Mouse (Mus musculus): Measurements from ENCODE around the gene Pex14.

Gene Pex14

DNA sequence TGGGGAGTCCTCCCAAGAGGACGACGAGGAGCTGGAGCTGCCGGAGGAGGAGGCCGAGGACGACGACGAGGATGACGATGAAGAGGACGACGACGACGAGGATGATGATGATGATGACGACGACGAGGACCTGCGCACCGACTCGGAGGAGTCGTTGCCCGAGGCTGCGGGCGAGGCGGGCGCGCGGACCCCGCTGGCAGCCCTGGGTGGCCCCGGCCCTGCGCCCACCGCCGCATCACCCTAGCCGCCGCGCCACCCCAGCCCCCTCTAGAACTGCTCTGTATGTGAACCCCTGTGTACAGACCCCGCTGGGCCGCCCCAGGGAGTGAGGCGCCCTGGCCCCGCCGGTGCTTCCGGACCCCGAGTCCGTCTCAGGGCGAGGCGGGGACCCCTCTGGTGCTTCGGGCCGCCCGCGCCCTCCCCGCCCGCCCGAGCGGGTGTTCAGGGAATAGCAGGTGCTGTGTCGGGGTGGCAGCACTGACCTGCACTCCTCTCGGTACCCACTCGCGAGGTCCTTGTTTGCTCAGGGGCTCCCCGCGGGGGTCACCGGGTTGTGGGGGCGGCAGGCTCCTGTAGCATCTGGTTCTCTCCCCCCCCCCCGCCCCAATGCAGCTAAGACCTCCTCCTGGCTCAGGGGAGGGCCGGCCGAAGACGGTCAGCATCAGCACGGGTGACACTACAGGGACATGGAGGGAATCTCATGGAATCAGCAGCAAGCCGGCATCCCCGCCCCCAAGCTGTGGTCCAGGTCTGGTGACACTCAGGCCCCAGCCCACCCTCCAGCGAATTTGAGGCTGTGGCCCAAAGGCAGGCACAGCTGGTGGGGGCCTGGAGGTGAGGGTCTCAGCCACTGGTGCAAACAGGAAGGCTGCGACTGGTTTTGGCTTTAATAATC is 147.1 kb downstream of the Pex14 start:
- TF ChIP-seq POU5F1 (IDR thresholded peaks at IDR 0.05; ENCODE audit: borderline replicate concordance, low read length) (no peak), NANOG (IDR thresholded peaks at IDR 0.05; ENCODE audit: borderline replicate concordance, low read length) (no peak), CTCF (conservative IDR thresholded peaks at IDR 0.05; ENCODE audit: low read length) (no peak)
- peaks cover 40% of the 10 kb centered on the region for H3K27me3 ChIP-seq (ENCODE audit: insufficient read depth, low read length)
- H3K36me3 ChIP-seq (ENCODE audit: insufficient read depth, low read length): peaks cover 6% of the 10 kb centered on the region
- H3K4me3 ChIP-seq (replicated peaks; ENCODE audit: low read length): peak overlapping the region; percentile 73
- H3K9me3 ChIP-seq (ENCODE audit: low read length): no peaks in the 10 kb centered on the region
- H3K4me1 ChIP-seq (replicated peaks; ENCODE audit: low read depth, low read length): peaks cover 56% of the 10 kb centered on the region

GRCm38 (mm10) chr4:148951821-148952291 is 147.8 kb downstream of the Pex14 start:
- Histone ChIP-seq H3K36me3 (ENCODE audit: insufficient read depth, low read length) (peaks cover 6% of the 10 kb centered on the region), H3K27me3 (ENCODE audit: insufficient read depth, low read length) (peaks cover 40% of the 10 kb centered on the region), H3K4me3 (replicated peaks; ENCODE audit: low read length) (peak overlapping the region; percentile 73), H3K4me1 (replicated peaks; ENCODE audit: low read depth, low read length) (peaks cover 58% of the 10 kb centered on the region), H3K9me3 (ENCODE audit: low read length) (no peaks in the 10 kb centered on the region)
- TF ChIP-seq CTCF (conservative IDR thresholded peaks at IDR 0.05; ENCODE audit: low read length) (no peak), NANOG (IDR thresholded peaks at IDR 0.05; ENCODE audit: borderline replicate concordance, low read length) (no peak), POU5F1 (IDR thresholded peaks at IDR 0.05; ENCODE audit: borderline replicate concordance, low read length) (no peak)

DNA sequence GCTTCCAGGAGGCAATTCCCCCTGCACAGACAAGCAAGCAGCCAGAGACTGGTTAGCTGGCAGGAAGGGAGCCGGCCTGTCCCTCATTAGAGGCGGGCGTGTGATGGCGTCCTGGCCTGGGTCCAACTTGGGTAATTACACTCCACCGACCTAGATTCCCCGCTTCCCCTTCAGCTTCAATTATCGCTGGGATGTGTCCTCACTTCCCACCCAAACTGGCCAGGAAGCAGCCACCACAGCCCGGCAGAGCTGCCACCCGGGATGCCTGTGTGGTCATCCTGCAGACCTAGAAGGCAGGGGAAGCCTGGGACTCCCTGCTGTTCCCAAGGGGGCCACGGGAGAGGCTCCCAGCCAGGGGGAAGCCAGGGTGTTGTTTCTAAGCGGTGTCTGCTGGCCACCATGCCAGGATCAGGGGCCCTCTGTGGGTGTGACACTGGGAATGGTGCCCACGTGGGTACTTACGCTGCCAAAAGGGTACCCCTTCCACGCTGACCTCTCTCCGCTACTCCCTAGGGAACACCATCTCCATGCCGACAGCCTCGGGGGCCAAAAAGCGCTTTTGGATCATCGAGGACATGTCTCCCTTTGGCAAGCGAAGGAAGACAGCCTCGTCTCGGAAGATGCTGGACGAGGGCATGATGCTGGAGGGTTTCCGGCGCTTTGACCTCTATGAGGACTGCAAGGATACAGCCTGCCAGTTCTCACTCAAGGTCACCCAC is 148.6 kb downstream of the Pex14 start:
- Histone ChIP-seq H3K4me3 (replicated peaks; ENCODE audit: low read length) (peak overlapping the region; percentile 73), H3K36me3 (ENCODE audit: insufficient read depth, low read length) (peaks cover 6% of the 10 kb centered on the region), H3K4me1 (replicated peaks; ENCODE audit: low read depth, low read length) (peaks cover 66% of the 10 kb centered on the region), H3K9me3 (ENCODE audit: low read length) (no peaks in the 10 kb centered on the region), H3K27me3 (ENCODE audit: insufficient read depth, low read length) (peaks cover 40% of the 10 kb centered on the region)
- TF ChIP-seq POU5F1 (IDR thresholded peaks at IDR 0.05; ENCODE audit: borderline replicate concordance, low read length): no peak
- no peak for TF ChIP-seq CTCF (conservative IDR thresholded peaks at IDR 0.05; ENCODE audit: low read length)
- TF ChIP-seq NANOG (IDR thresholded peaks at IDR 0.05; ENCODE audit: borderline replicate concordance, low read length): no peak

GRCm38 (mm10) chr4:148950487-148950886 is 149.2 kb downstream of the Pex14 start:
- TF ChIP-seq NANOG (IDR thresholded peaks at IDR 0.05; ENCODE audit: borderline replicate concordance, low read length): no peak
- TF ChIP-seq CTCF (conservative IDR thresholded peaks at IDR 0.05; ENCODE audit: low read length): no peak
- no peak for TF ChIP-seq POU5F1 (IDR thresholded peaks at IDR 0.05; ENCODE audit: borderline replicate concordance, low read length)
- H3K9me3 ChIP-seq (ENCODE audit: low read length): no peaks in the 10 kb centered on the region
- no peak overlapping the region for H3K4me3 ChIP-seq (replicated peaks; ENCODE audit: low read length)
- peaks cover 72% of the 10 kb centered on the region for H3K4me1 ChIP-seq (replicated peaks; ENCODE audit: low read depth, low read length)
- peaks cover 6% of the 10 kb centered on the region for H3K36me3 ChIP-seq (ENCODE audit: insufficient read depth, low read length)
- peaks cover 40% of the 10 kb centered on the region for H3K27me3 ChIP-seq (ENCODE audit: insufficient read depth, low read length)

DNA sequence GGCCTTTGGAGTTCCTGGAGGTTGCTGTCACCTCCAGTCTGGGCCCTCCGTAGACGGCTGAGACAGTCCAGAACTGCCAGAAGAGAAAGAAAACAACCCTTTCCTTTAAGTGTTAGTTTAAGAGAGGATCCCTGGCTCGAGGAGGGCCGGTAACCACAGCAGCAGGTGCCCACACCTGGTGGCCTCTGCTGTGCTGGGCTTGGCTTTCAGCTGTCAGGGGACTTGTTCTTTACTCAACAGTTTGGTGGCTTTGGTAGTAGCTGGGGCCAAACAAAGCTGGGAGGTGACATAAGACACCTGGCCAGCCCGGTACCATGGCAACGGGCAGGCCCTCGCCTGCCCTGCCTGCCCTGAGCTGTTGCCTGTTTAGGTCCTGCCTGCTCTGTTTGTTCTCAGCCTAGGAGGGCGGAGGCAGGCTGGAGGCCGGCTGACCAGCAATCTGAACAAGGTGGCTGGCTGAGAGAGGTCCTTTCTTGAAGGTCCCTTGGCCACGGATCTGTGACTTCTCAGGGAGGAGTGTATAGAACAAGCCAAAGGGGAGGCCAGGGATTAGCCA is 151.8 kb downstream of the Pex14 start:
- Histone ChIP-seq H3K27me3 (ENCODE audit: insufficient read depth, low read length) (peaks cover 33% of the 10 kb centered on the region), H3K36me3 (ENCODE audit: insufficient read depth, low read length) (peaks cover 6% of the 10 kb centered on the region), H3K4me1 (replicated peaks; ENCODE audit: low read depth, low read length) (peaks cover 86% of the 10 kb centered on the region), H3K4me3 (replicated peaks; ENCODE audit: low read length) (no peak overlapping the region), H3K9me3 (ENCODE audit: low read length) (no peaks in the 10 kb centered on the region)
- TF ChIP-seq POU5F1 (IDR thresholded peaks at IDR 0.05; ENCODE audit: borderline replicate concordance, low read length): no peak
- TF ChIP-seq CTCF (conservative IDR thresholded peaks at IDR 0.05; ENCODE audit: low read length): no peak
- no peak for TF ChIP-seq NANOG (IDR thresholded peaks at IDR 0.05; ENCODE audit: borderline replicate concordance, low read length)

DNA sequence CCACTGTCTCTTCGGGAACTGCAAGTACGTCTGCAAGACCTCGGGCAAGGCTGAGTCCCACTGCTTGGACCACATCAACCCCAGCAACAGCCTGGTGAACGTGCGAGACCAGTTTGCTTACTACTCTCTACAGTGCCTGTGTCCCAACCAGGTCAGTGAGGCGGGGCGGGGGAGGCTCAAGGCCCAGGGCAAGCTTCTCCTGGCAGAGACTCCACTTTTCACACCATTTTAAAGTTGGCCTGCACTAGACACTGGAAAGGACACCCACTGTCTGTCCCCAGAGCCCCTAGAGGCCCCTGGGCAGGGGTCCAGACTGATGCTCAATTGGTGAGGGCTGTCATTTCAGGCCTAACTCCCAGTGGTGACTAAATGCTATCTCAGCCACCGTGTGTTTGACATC is 153.6 kb downstream of the Pex14 start:
- Histone ChIP-seq H3K36me3 (ENCODE audit: insufficient read depth, low read length) (peaks cover 6% of the 10 kb centered on the region), H3K9me3 (ENCODE audit: low read length) (no peaks in the 10 kb centered on the region), H3K4me1 (replicated peaks; ENCODE audit: low read depth, low read length) (peaks cover 86% of the 10 kb centered on the region), H3K4me3 (replicated peaks; ENCODE audit: low read length) (peak overlapping the region; percentile 76), H3K27me3 (ENCODE audit: insufficient read depth, low read length) (peaks cover 15% of the 10 kb centered on the region)
- TF ChIP-seq CTCF (conservative IDR thresholded peaks at IDR 0.05; ENCODE audit: low read length) (no peak), NANOG (IDR thresholded peaks at IDR 0.05; ENCODE audit: borderline replicate concordance, low read length) (no peak), POU5F1 (IDR thresholded peaks at IDR 0.05; ENCODE audit: borderline replicate concordance, low read length) (no peak)

DNA sequence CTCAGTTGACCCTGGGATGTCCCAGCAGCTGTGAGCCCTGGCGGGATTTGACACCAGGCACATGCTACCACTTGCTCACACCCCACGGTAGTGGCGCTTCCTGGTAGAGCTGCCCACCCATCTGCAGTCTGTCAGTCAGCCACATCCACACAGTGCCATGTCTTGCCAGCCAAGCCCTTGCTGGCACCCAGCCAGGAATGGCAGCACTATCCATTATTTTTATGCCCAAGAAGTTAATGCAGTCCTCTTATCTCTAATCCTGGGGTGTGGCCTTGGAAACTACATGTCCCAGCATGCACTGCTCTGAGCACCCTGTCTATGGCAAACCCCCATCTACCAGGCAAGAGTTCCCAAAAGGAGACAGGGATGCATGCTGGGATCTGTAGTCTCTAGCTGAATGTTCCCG is 154.2 kb downstream of the Pex14 start:
- H3K27me3 ChIP-seq (ENCODE audit: insufficient read depth, low read length): peaks cover 9% of the 10 kb centered on the region
- TF ChIP-seq POU5F1 (IDR thresholded peaks at IDR 0.05; ENCODE audit: borderline replicate concordance, low read length) (no peak), NANOG (IDR thresholded peaks at IDR 0.05; ENCODE audit: borderline replicate concordance, low read length) (no peak), CTCF (conservative IDR thresholded peaks at IDR 0.05; ENCODE audit: low read length) (no peak)
- peaks cover 86% of the 10 kb centered on the region for H3K4me1 ChIP-seq (replicated peaks; ENCODE audit: low read depth, low read length)
- no peaks in the 10 kb centered on the region for H3K9me3 ChIP-seq (ENCODE audit: low read length)
- H3K4me3 ChIP-seq (replicated peaks; ENCODE audit: low read length): peak overlapping the region; percentile 76
- H3K36me3 ChIP-seq (ENCODE audit: insufficient read depth, low read length): peaks cover 6% of the 10 kb centered on the region

DNA sequence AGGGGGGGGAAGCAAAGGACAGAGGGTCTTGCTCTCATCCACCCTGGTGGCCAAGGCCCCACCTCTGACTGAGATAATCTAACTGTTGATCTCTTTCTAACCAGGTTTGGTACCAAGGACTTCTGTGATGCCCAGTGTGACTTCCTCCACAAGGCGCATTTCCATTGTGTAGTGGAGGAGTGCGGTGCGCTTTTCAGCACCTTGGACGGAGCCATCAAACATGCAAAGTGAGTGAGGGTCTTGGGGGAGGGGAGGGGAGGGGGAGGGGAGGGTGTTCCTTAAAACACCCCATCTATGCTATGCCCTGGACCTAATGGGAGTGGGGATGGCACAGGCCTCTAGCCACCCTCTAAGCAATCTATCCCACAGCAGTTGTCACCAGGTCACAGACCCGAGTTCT is 156.6 kb downstream of the Pex14 start:
- Histone ChIP-seq H3K4me3 (replicated peaks; ENCODE audit: low read length) (no peak overlapping the region), H3K27me3 (ENCODE audit: insufficient read depth, low read length) (peaks cover 16% of the 10 kb centered on the region), H3K9me3 (ENCODE audit: low read length) (no peaks in the 10 kb centered on the region), H3K36me3 (ENCODE audit: insufficient read depth, low read length) (peaks cover 21% of the 10 kb centered on the region), H3K4me1 (replicated peaks; ENCODE audit: low read depth, low read length) (peaks cover 90% of the 10 kb centered on the region)
- TF ChIP-seq CTCF (conservative IDR thresholded peaks at IDR 0.05; ENCODE audit: low read length): no peak
- no peak for TF ChIP-seq NANOG (IDR thresholded peaks at IDR 0.05; ENCODE audit: borderline replicate concordance, low read length)
- TF ChIP-seq POU5F1 (IDR thresholded peaks at IDR 0.05; ENCODE audit: borderline replicate concordance, low read length): no peak
